Mouse (Mus musculus) thymus, postnatal 0 days (tissue): ENCODE results near the gene Sars2. TPM values are rescaled to one million over a fixed set of nuclear protein-coding genes. Genes with fewer than 3 reads are reported as not detected.

Experiments
- DNase-seq: peaks from one replicate; pipeline ENCODE4 v3.0.0-alpha.2; 2015; ENCODE audit warnings: low spot score
- polyA plus RNA-seq: library from polyadenylated mRNA; unstranded; fragments of >200 nt; fragmentation: Nextera tagmentation; extraction: Ambion mirVana; gene quantifications from 2 replicates; pipeline ENCODE4 v1.2.1, GENCODE M21; 2015

Sars2 gene
- polyA plus RNA-seq, 1 experiment from 2014 or later = 25.3 TPM

- DNase-seq = no peak
These were observed 33.3 kb downstream of the Sars2 start for GRCm38 (mm10) chr7:28775129-28775528.

GRCm38 (mm10) chr7:28778825-28779224 is 37.0 kb downstream of the Sars2 start:
- DNase-seq = no peak

DNA sequence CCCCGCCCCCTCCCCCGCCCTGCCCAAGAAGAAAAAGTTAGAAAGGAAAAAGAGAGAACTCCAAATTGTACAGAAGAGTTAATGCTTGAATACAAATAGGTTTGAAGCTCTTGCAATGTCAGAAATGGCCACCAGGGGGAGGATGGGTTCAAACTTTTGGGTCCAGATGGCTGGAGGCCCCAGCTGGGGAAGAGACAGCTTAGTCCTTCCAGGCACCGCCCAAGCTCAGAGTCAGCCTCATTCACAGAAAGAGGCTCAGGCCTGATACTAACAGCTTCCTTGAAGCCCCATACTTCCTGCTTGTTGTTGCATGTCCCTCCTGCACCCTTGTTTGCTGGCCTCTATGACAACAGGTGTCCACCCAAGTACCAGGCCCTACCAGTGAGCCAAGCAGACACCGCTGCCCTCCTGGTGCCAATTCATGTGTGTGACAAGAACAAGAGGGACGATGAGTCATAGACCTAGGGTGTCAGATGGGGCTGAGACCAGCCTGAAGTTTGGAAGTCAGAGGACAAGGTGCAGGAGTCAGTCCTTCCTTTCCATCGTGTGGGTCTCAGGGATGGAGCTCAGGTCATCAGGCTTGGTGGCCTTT is 38.4 kb downstream of the Sars2 start:
- DNase-seq = peak; percentile 93

DNA sequence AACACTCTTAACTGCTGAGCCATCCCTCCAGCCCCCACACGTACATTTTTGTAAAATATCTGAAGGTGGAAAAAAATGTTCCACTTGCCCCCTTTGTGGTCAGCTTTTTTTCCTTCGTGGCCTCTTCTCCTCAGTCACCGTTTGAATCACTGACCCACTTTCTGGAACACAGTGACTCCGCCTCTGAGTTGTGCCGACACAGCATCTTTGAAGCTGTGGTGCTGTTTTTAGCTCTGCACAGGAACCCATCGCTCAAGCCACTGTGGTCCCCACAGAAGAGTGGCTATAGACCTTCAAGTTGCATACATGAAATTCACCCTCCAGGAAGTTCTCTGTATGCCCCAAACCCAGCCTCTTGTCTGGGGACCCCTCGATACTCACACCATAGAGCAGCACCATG is 39.1 kb downstream of the Sars2 start:
- DNase-seq = peak; percentile 91

DNA sequence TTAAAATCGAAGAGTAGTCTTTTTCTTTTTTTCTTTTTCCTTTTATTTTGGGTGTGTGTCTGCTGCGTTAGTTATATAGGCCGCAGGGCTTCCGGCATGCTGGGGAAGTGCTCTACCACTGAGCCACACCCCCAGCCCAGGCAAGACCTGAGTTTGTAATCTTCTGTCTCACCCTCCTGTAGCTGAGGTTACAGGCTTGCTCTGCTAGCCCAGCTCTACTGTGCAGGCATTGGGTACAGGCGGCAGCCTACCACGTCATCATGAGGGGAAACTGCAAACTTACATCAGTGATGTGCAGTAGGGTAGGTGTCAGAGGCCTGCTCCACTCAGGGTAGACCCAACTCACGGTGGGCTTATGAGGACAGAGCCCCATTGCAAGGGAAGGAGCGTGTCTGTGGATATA is 39.5 kb downstream of the Sars2 start:
- DNase-seq = peak; percentile 93

DNA sequence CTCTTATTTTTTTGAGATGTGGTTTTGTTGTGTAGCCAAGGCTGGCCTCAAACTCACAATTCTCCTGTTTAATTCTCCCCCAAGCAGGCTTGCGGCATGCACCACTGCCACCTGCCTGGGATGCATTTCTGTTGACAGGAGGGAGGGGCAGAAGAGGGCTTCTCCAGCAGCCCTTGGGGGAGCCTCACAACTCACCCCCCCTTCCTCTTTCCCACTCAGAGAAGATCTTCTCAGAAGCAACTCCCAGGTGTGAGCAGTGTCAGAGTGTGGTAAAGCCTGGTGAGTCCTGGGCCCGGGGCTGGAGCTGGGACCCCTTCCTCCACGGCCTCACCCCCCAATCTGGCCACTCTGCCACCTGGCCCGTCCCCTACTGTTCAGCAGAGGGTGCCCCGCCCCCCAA is 43.4 kb downstream of the Sars2 start:
- DNase-seq = peak; percentile 64

DNA sequence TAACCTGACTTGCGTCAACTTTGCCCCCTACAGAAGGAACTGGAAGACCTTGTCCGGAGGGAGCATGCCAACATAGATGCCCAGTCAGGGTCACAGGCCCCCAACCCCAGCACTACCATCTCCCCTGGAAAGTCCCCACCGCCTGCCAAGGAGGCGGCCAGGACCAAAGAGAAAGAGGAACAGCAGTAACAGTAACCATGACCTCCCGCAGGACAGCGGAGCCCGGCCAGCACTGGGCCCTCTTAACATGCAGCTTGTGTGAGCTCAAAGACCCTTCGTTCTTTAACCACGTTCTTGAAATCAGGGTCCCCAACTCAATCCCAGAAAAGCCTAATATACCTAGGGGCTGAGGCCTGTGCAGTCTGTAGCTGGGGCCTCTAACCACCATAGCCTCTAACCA is 46.1 kb downstream of the Sars2 start:
- no peak for DNase-seq

GRCm38 (mm10) chr7:28788307-28789195 is 46.8 kb downstream of the Sars2 start, which contains the start of gene Rinl:
Gene Rinl (plus strand): TSS chr7:28788969.
- DNase-seq = peak; percentile 70

GRCm38 (mm10) chr7:28789235-28789634 is 47.4 kb downstream of the Sars2 start:
- DNase-seq = no peak

DNA sequence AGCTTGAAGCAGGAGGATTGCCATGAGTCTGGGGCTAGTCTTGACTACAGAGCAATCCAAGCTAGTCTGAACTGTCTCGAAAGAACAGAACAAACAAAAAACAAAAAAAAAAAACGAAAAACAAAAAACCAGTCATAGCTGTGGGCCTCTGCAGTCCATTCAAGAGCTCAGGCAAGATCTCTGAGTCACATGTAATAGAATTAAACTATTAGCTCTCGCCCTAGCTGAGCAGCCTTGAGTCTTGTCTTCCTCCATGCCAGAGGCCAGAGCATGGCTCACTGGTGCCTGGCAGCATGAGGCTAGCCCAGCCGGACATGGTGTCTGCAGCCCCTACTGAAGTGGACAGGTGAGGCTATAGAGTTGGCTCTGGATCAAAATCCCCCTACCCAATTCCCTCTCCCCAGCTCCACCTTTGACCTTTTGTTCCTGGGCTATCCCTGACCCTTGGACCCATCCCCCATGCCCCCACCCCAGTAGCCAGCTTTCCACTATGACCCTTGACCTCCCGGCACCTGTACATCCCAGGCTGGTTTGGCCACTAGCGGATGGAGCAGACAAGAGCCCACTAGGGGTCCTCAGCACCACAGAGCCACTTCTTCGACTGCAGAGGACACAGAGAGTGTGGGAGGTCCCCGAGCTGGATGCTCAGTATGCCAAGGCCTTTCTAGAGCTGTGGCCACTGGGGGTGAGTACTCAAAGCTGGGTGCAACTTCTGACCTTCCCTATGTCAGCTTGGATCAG is 48.4 kb downstream of the Sars2 start:
- no peak for DNase-seq

DNA sequence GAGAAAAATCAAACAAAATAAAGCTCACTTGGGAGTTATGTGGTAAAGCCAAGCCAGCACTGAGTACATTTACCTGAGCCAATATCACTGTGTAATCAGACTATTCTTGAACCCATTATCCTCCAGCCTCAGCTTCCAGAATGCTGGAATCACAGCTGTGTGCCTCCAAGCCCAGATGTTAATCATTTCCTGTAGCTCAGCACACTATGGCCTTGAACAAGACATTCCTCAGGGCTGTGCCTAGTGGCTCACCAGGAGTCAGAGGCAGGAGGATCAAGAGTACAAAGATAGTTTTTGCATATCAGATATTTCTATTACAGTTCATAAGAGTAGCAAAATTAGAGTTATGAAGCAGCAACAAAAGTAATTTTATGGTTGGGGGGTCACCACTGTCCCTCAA is 49.9 kb downstream of the Sars2 start:
- DNase-seq = no peak

DNA sequence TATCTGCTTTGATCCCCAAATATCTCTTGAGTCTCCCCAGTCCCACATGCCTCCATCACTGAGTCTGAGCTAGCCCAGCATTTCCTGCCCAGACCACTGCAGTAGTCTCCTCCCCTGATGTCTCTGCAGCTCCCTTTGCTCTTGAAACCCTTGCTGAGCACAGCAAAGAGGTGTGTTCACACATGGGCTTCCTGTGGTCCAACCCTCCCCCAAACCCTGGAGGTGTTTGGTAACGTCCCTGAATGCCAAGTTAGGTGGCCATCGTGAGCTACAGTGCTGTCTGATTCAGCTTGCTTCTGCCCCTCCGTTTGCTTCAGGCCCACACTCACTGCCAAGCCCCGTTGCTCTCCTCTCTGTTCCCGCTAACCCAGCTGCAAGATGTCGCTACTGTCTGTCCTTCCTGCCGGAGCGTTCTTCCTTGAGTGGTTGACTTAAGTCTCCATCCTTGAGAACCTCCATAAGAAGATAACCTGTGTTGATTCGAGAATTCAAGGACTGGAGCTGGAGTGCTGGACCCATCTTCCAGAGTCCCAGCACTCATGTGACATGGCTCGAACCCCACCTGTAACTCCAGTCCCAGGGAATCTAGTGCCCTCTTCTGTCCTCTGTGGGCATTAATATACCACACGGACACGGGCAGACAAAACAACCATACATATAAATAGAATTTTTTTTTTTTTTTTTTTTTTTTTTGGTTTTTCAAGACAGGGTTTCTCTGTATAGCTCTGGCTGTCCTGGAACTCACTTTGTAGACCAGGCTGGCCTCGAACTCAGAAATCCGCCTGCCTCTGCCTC is 50.8 kb downstream of the Sars2 start:
- peak; percentile 67 for DNase-seq

GRCm38 (mm10) chr7:28793834-28794233 is 52.0 kb downstream of the Sars2 start:
- peak; percentile 65 for DNase-seq

GRCm38 (mm10) chr7:28794496-28794895 is 52.7 kb downstream of the Sars2 start:
- no peak for DNase-seq

GRCm38 (mm10) chr7:28795832-28796231 is 54.0 kb downstream of the Sars2 start:
- DNase-seq = peak; percentile 44

DNA sequence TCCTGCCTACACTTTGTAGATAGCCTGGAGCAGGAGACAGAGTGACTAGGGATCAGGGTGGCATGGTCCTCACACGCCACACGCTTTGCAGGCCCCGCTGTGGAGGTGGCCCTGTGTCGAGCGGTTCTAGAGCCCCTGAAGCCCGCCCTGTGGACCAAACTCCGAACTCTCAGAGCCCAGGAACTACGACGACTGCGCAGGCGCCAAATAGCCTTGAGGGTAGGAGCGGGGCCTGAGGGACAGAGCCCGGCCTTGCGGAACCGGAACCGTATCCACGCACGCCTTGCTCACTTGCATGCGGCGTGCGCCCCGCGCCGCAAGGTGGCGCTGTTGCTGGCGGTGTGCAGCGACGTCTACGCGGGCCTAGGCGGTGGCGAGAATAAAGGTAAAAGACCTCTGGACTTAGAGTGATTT is 54.8 kb downstream of the Sars2 start:
- DNase-seq = peak; percentile 80

DNA sequence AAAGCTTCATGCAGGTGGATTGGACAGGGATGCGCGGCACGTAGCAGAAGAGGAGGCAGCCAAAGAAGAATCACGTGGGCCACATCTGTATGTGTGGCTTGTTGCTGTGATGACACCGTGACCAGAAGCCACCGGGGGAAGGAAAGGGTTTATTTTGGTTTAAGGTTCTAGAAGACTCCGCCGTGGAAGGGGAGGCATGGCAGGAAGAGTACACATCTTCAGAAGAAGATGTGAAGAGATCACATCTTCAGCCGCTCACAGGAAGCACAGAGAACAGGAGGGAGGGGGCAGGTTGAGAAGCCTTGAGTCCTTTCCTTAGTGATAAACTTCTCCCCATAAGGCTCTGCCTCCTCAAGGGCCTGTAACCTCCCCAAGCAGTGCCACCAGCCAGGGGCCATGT is 58.2 kb downstream of the Sars2 start:
- DNase-seq = peak; percentile 77

GRCm38 (mm10) chr7:28801451-28801850 is 59.7 kb downstream of the Sars2 start:
- DNase-seq = no peak

DNA sequence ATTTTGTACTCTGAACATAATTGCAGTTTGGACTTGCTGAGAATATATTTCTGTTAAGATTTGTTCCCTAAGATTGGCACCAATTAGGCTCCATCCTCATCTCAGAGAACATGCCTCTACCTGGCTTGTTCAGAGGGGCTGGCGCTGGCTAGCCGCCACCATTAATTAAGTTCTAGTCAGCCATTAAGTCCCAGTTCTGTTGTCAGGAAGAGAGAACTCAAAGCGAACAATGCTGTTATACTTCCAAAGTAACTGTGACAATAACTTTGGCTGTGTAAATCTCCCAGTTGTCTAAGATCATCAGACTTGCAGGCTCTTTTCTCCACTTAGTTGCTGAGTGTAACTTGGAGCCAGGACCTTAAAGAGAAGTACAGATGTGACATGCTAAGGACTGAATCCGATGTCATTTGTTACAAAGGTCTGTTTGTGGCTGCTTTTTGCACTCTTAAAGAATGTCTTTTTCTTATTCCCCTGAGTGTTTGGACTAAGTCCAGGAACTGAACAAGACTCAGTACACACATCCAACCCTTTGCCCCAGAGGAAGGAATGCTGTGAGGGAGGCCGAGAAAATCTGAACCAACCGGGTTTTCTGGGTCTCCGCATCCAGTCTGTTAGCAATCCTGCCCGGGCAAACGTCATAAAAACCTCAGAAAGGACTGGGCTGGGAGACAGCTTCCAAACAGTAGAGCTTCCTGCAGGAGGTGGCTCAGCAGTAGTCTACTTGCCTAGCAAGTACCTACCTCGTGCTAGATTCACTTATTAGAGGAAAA is 60.3 kb downstream of the Sars2 start:
- no peak for DNase-seq

DNA sequence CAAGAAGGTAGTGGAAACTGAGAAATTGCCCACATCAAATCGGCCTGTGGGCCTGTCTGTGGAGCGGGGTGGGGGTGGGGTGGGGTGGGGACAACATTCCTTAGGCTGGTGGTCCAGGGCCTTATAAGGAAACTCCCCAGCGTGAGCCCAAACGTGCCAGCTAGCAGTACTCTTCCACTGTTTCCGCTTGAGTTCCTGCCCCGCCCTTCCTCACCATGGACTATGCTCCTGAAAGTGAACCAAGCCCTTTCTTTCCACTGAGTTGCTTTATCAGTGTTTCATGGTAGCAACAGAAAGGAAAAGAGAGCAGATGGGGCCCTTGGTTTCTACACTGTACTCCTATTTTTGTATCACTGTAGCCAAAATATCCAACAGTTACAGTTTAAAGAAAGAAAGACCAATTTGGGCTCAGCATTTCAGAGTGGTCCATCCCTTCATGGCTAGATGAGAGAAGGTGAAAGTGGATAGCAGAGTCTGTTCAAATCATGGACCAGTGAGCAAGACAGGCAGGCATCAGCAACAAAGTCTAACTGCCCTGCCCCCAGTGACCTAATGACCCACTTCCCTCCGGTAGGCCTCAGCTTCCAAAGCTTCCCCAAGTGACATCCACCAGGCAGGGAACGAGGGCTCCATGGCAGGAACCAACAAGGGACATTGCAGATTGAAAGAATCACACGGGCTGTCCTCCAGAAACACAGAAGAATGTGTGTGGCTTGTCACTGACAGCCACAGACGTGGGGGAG is 61.2 kb downstream of the Sars2 start:
- no peak for DNase-seq
